Comparison of ENCODE assay signal across 8 mouse cellular contexts in genomic region chr17:83637393-83637792, GRCm38 (mm10). TPM values are rescaled to one million over a fixed set of nuclear protein-coding genes. Genes with fewer than 3 reads are reported as not detected.
A peak's percentile ranks its signal among the peaks of the same experiment; 100 is the strongest.
DNase-seq lines count a peak whose midpoint lies in the region; ATAC-seq and TF ChIP-seq lines count a peak whose summit lies in the region.

No protein-coding gene starts in this region.

- DNase-seq in cerebellum, adult 2 months = peak in 1 of 2 experiments; percentile 11
- no peak for DNase-seq in cerebellum, adult 11 months
- peak; percentile 30 for DNase-seq in left cerebral cortex, postnatal 4 days
- DNase-seq in left cerebral cortex, adult 9 months (ENCODE audit: low spot score in 2 of 2) = no peak
- no peak for DNase-seq in brain, embryonic 14.5 days (ENCODE audit: low read depth)
- peak; percentile 86 for DNase-seq in thymus, postnatal 4 days

- H3K4me2 ChIP-seq in midbrain, embryonic 13.5 days (replicated peaks) = no peak overlapping the region

- H3K27me3 ChIP-seq in cerebellum, adult 2 months (ENCODE audit: control insufficient read depth, insufficient read depth, low read length) = no peaks in the 10 kb centered on the region
- peaks cover 30% of the 10 kb centered on the region for H3K27me3 ChIP-seq in midbrain, embryonic 13.5 days

- H3K4me1 ChIP-seq in cerebellum, adult 2 months (ENCODE audit: control insufficient read depth, insufficient read depth, low read length) = no peaks in the 10 kb centered on the region
- H3K4me1 ChIP-seq in midbrain, embryonic 13.5 days (replicated peaks) = peaks cover 11% of the 10 kb centered on the region

- intact Hi-C loops in left cerebral cortex, postnatal 4 days (cut with DNase I) = loop anchor here (10.0 kb wide), 1 partner anchor 363 kb away; no protein-coding TSS in a partner anchor

- H3K9ac ChIP-seq in midbrain, embryonic 13.5 days (replicated peaks) = no peak overlapping the region

- peak; percentile 64 for ATAC-seq in megakaryocyte progenitor cell, adult 5-6 weeks (replicated peaks; ENCODE audit: poor library complexity)
- ATAC-seq in midbrain, embryonic 13.5 days = no peak

- H3K27ac ChIP-seq in cerebellum, adult 2 months (ENCODE audit: insufficient read depth, low read length) = no peak overlapping the region
- H3K27ac ChIP-seq in midbrain, embryonic 13.5 days = no peak overlapping the region

- H3K4me3 ChIP-seq in cerebellum, adult 2 months (replicated peaks; ENCODE audit: insufficient read depth, low read depth, low read length) = no peak overlapping the region
- no peak overlapping the region for H3K4me3 ChIP-seq in midbrain, embryonic 13.5 days (replicated peaks)

- TF ChIP-seq POLR2A in cerebellum, adult 2 months (IDR thresholded peaks at IDR 0.05; ENCODE audit: borderline replicate concordance, insufficient read depth, low read length) = no peak
- TF ChIP-seq POLR2A in brain, embryonic 14.5 days (IDR thresholded peaks at IDR 0.05; ENCODE audit: borderline replicate concordance, extremely low read depth, insufficient read depth, insufficient read length, poor library complexity, severe bottlenecking) = no peak

- no peaks in the 10 kb centered on the region; the same call in 1 of the 2 replicates for H3K9me3 ChIP-seq in midbrain, embryonic 13.5 days

- WGBS in cerebellum, adult 2 months = 73% methylated on average over 2 of the region's 2 CpGs
- 76% methylated on average over 2 of the region's 2 CpGs for WGBS in midbrain, embryonic 13.5 days

- H3K36me3 ChIP-seq in midbrain, embryonic 13.5 days = no peaks in the 10 kb centered on the region

- TF ChIP-seq CTCF in cerebellum, adult 2 months (IDR thresholded peaks at IDR 0.05; ENCODE audit: borderline replicate concordance, insufficient read depth, low read depth, low read length) = peak; percentile 32; the same call in 1 of the 2 replicates
- TF ChIP-seq CTCF in brain, embryonic 14.5 days (IDR thresholded peaks at IDR 0.05; ENCODE audit: borderline replicate concordance, extremely low read depth, insufficient read depth, insufficient read length) = peak; percentile 44; the same call in 1 of the 2 replicates

RNA-seq across cellular contexts. Expression of gene Kcng3, which starts 5.7 kb away (rescaled TPM):
- 0.15 and 0.25 TPM in 2 replicates for polyA plus RNA-seq in cerebellum, adult 2 months (2012; rRNA removed)
- 1 to 10 TPM; 4.0 to 4.9 TPM for total RNA-seq in left cerebral cortex, postnatal 4 days (2021)
- 0.37 and 0.62 TPM in 2 replicates for polyA plus RNA-seq in brain, embryonic 14.5 days (2012; rRNA removed)
- total RNA-seq in megakaryocyte progenitor cell, adult 5-6 weeks (2015) = 0.02 TPM in 1 of 2 replicates, not detected in the other
- total RNA-seq in megakaryocyte progenitor cell, adult 5-6 weeks (2017) = not detected in 2 replicates
- 0.05 TPM in 1 of 2 replicates, not detected in the other for polyA plus RNA-seq in midbrain, embryonic 13.5 days (2015; fragmentation: Nextera tagmentation; extraction: Ambion mirVana)

Comparison
In these comparisons a context has a peak if more than half of its experiments do, and no peak if none do; other contexts are left out.
1. DNase-seq: peak in left cerebral cortex, postnatal 4 days (single experiment) and thymus, postnatal 4 days (single experiment); none in cerebellum, adult 11 months (single experiment), left cerebral cortex, adult 9 months (0 of 2) and brain, embryonic 14.5 days (single experiment).